Mouse (Mus musculus) urinary bladder, postnatal 10 days (tissue): ENCODE measurements around the gene Tspan3.

Experiments used
- DNase-seq: peaks from one replicate; pipeline ENCODE4 v3.0.0; 2022; ENCODE audit warnings: low spot score

Gene Tspan3

GRCm38 (mm10) chr9:56165377-56165776, at the start of gene Tspan3:
Gene Tspan3 (minus strand): TSS chr9:56165477.
- no peak for DNase-seq

GRCm38 (mm10) chr9:56213451-56214291, 48.4 kb upstream of the Tspan3 start:
- DNase-seq, result no peak

GRCm38 (mm10) chr9:56208817-56209216, 43.5 kb upstream of the Tspan3 start:
- no peak for DNase-seq

- DNase-seq, result no peak
These were observed 42.2 kb upstream of the Tspan3 start for GRCm38 (mm10) chr9:56207516-56207915.

GRCm38 (mm10) chr9:56207083-56207482, 41.8 kb upstream of the Tspan3 start:
- no peak for DNase-seq

- no peak for DNase-seq
These were observed 40.1 kb upstream of the Tspan3 start for GRCm38 (mm10) chr9:56205336-56205735.

- no peak for DNase-seq
These were observed 39.0 kb upstream of the Tspan3 start for GRCm38 (mm10) chr9:56204316-56204715.

GRCm38 (mm10) chr9:56200645-56201314, 35.5 kb upstream of the Tspan3 start:
- DNase-seq, result peak; percentile 57

- DNase-seq, result no peak
These were observed 34.9 kb upstream of the Tspan3 start for GRCm38 (mm10) chr9:56200200-56200599.

- DNase-seq, result no peak
These were observed 31.6 kb upstream of the Tspan3 start for GRCm38 (mm10) chr9:56196921-56197320.

GRCm38 (mm10) chr9:56195193-56195592, 29.9 kb upstream of the Tspan3 start:
- DNase-seq, result no peak

- no peak for DNase-seq
These were observed 26.5 kb upstream of the Tspan3 start for GRCm38 (mm10) chr9:56191498-56192455.

- no peak for DNase-seq
These were observed 15.0 kb upstream of the Tspan3 start for GRCm38 (mm10) chr9:56180118-56180781.

- DNase-seq, result no peak
These were observed 14.3 kb upstream of the Tspan3 start for GRCm38 (mm10) chr9:56179416-56180117.

- no peak for DNase-seq
These were observed 12.1 kb upstream of the Tspan3 start for GRCm38 (mm10) chr9:56177354-56177753.

- no peak for DNase-seq
These were observed 10.0 kb upstream of the Tspan3 start for GRCm38 (mm10) chr9:56175316-56175715.

GRCm38 (mm10) chr9:56167690-56168089, 2.4 kb upstream of the Tspan3 start:
- no peak for DNase-seq

- DNase-seq, result no peak
These were observed 884 bp upstream of the Tspan3 start for GRCm38 (mm10) chr9:56166161-56166560.

GRCm38 (mm10) chr9:56160341-56161141, 4.7 kb downstream of the Tspan3 start:
- peak; percentile 62 for DNase-seq

GRCm38 (mm10) chr9:56159456-56159855, 5.8 kb downstream of the Tspan3 start:
- DNase-seq, result no peak
